Mouse (Mus musculus) adrenal gland (tissue): ENCODE results near the gene Dusp13.

Experiments used
- intact Hi-C: fragments of 180-260 bp; cut with DNase I; formaldehyde crosslinking; loops from one replicate; pipeline ENCODE4 v1.15.1; 2025

Gene Dusp13

GRCm38 (mm10) chr14:21748142-21748870 lies 2.7 kb downstream of the Dusp13 start:
- intact Hi-C loops: loop anchor here (10.0 kb wide), 1 partner anchor 244 kb away; no protein-coding TSS in a partner anchor

GRCm38 (mm10) chr14:21747436-21748141 lies 3.4 kb downstream of the Dusp13 start:
- intact Hi-C loops: loop anchor here (10.0 kb wide), 1 partner anchor 243 kb away; no protein-coding TSS in a partner anchor

GRCm38 (mm10) chr14:21746846-21747245 lies 4.1 kb downstream of the Dusp13 start:
- intact Hi-C loops: loop anchor here (10.0 kb wide), 1 partner anchor 242 kb away; no protein-coding TSS in a partner anchor

GRCm38 (mm10) chr14:21746251-21746650 lies 4.7 kb downstream of the Dusp13 start:
- intact Hi-C loops: loop anchor here (10.0 kb wide), 1 partner anchor 241 kb away; no protein-coding TSS in a partner anchor

GRCm38 (mm10) chr14:21745149-21745548 lies 5.8 kb downstream of the Dusp13 start:
- intact Hi-C loops: loop anchor here (10.0 kb wide), 1 partner anchor 240 kb away; no protein-coding TSS in a partner anchor

- intact Hi-C loops: loop anchor here (5.0 to 10.0 kb wide), 3 partner anchors 239 to 622 kb away; no protein-coding TSS in a partner anchor
Observed at GRCm38 (mm10) chr14:21744169-21744568, 6.8 kb downstream of the Dusp13 start.

GRCm38 (mm10) chr14:21742441-21742840 lies 8.5 kb downstream of the Dusp13 start:
- intact Hi-C loops: loop anchor here (5.0 to 10.0 kb wide), 3 partner anchors 238 to 620 kb away; no protein-coding TSS in a partner anchor

GRCm38 (mm10) chr14:21741786-21742185 lies 9.2 kb downstream of the Dusp13 start:
- intact Hi-C loops: loop anchor here (2.0 to 10.0 kb wide), 4 partner anchors 63 to 619 kb away; no protein-coding TSS in a partner anchor

GRCm38 (mm10) chr14:21741314-21741713 lies 9.7 kb downstream of the Dusp13 start:
- intact Hi-C loops: loop anchor here (2.0 to 10.0 kb wide), 4 partner anchors 63 to 619 kb away; no protein-coding TSS in a partner anchor

GRCm38 (mm10) chr14:21740345-21740744 lies 10.6 kb downstream of the Dusp13 start:
- intact Hi-C loops: loop anchor here (2.0 to 10.0 kb wide), 4 partner anchors 62 to 618 kb away; no protein-coding TSS in a partner anchor

- intact Hi-C loops: no loop called here
Observed at GRCm38 (mm10) chr14:21733131-21733905, 17.7 kb downstream of the Dusp13 start.

- intact Hi-C loops: no loop called here
Observed at GRCm38 (mm10) chr14:21729936-21730335, 21.0 kb downstream of the Dusp13 start.

GRCm38 (mm10) chr14:21729031-21729732 lies 21.8 kb downstream of the Dusp13 start:
- intact Hi-C loops: no loop called here

- intact Hi-C loops: no loop called here
Observed at GRCm38 (mm10) chr14:21722021-21722698, 28.8 kb downstream of the Dusp13 start.

GRCm38 (mm10) chr14:21720430-21721205 lies 30.4 kb downstream of the Dusp13 start:
- intact Hi-C loops: no loop called here

- intact Hi-C loops: no loop called here
Observed at GRCm38 (mm10) chr14:21719646-21720383, 31.2 kb downstream of the Dusp13 start.

- intact Hi-C loops: no loop called here
Observed at GRCm38 (mm10) chr14:21714486-21714885, 36.5 kb downstream of the Dusp13 start, which contains the start of gene Dupd1. Gene Dupd1 (minus strand): TSS chr14:21714576.

- intact Hi-C loops: no loop called here
Observed at GRCm38 (mm10) chr14:21711231-21711630, 39.8 kb downstream of the Dusp13 start.
